Mouse (Mus musculus): ENCODE measurements around the gene Olfr18. TPM values are rescaled to one million over a fixed set of nuclear protein-coding genes. Genes with fewer than 3 reads are reported as not detected.

Olfr18 gene
- polyA plus RNA-seq, 1 experiment from 2014 or later: not detected

DNA sequence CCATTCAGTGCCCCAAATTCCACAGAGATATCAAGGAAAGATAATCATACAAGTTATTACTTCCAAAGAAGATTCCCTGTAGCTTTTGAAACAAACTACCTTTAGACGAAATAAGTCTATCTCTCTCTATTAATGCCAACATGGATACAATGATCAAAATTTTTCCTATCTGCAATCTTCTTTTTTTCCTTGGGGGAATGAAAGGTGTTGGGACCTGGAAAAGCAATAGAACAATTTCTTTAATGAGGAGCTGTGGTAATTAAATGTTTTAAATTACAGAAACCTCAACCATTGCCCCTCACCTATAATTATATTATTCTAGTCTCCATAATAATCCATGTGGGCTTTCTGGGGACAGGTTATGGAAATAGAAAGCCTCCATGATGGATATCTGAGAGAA lies 53.8 kb downstream of the Olfr18 start, which contains the start of gene Olfr39:
Gene Olfr39, plus strand, starts transcription at position 301 of the 400 bp plus-strand sequence.
- DNase-seq (ENCODE audit: low spot score) (no peak), ATAC-seq (ENCODE audit: insufficient read depth, low FRiP score, low TSS enrichment) (no peak)
- no peaks in the 10 kb centered on the region for H3K36me3 ChIP-seq (ENCODE audit: control insufficient read depth, insufficient read depth, low read length)
- no peak within 1 kb of the TSS for H3K4me3 ChIP-seq (ENCODE audit: low read depth, low read length)
- H3K4me1 ChIP-seq (ENCODE audit: control insufficient read depth, insufficient read depth, low read length): no peaks in the 10 kb centered on the region
- H3K9ac ChIP-seq (ENCODE audit: low read length): no peak within 1 kb of the TSS
- no peak within 1 kb of the TSS for H3K27ac ChIP-seq (ENCODE audit: low read depth, low read length)
- H3K9me3 ChIP-seq (ENCODE audit: control insufficient read depth, low read length): no peaks in the 10 kb centered on the region
- 81% methylated on average over 1 of the region's 1 CpGs for WGBS
- H3K27me3 ChIP-seq (ENCODE audit: control insufficient read depth, insufficient read depth, low read length): no peaks in the 10 kb centered on the region
- H3K4me2 ChIP-seq (ENCODE audit: low read depth): no peak within 1 kb of the TSS

Other genes starting within 250 kb of the Olfr18 start
- gene Olfr868, start 237.5 kb downstream of the Olfr18 start, polyA plus RNA-seq (2014; fragmentation: Nextera tagmentation; extraction: Ambion mirVana): not detected in 2 replicates
- not detected in 2 replicates for gene Olfr869, start 207.1 kb downstream of the Olfr18 start, polyA plus RNA-seq (2014; fragmentation: Nextera tagmentation; extraction: Ambion mirVana)
- not detected in 2 replicates for gene Olfr870, start 162.0 kb downstream of the Olfr18 start, polyA plus RNA-seq (2014; fragmentation: Nextera tagmentation; extraction: Ambion mirVana)
- gene Olfr871, start 123.9 kb downstream of the Olfr18 start, polyA plus RNA-seq (2014; fragmentation: Nextera tagmentation; extraction: Ambion mirVana): not detected in 2 replicates
- gene Olfr872, start 99.0 kb downstream of the Olfr18 start, polyA plus RNA-seq (2014; fragmentation: Nextera tagmentation; extraction: Ambion mirVana): not detected in 2 replicates
- not detected in 2 replicates for gene Olfr39, start 53.7 kb downstream of the Olfr18 start, polyA plus RNA-seq (2014; fragmentation: Nextera tagmentation; extraction: Ambion mirVana)
- not detected in 2 replicates for gene Olfr873, start 37.6 kb downstream of the Olfr18 start, polyA plus RNA-seq (2014; fragmentation: Nextera tagmentation; extraction: Ambion mirVana)
- 31.1 and 33.8 TPM in 2 replicates for gene Zfp560, start 49.1 kb upstream of the Olfr18 start, polyA plus RNA-seq (2014; fragmentation: Nextera tagmentation; extraction: Ambion mirVana)
- gene Zfp26, start 124.1 kb upstream of the Olfr18 start, polyA plus RNA-seq (2014; fragmentation: Nextera tagmentation; extraction: Ambion mirVana): 31.0 and 37.7 TPM in 2 replicates
- gene Zfp426, start 156.7 kb upstream of the Olfr18 start, polyA plus RNA-seq (2014; fragmentation: Nextera tagmentation; extraction: Ambion mirVana): 35.4 and 37.6 TPM in 2 replicates
- gene Zfp266, start 185.3 kb upstream of the Olfr18 start, polyA plus RNA-seq (2014; fragmentation: Nextera tagmentation; extraction: Ambion mirVana): 137 and 141 TPM in 2 replicates
- gene Zfp846, start 245.2 kb upstream of the Olfr18 start, polyA plus RNA-seq (2014; fragmentation: Nextera tagmentation; extraction: Ambion mirVana): 21.2 and 21.6 TPM in 2 replicates